Mouse (Mus musculus): ENCODE data around the gene Rab23. TPM values are rescaled to one million over a fixed set of nuclear protein-coding genes. Genes with fewer than 3 reads are reported as not detected.
"Not testable (repeated sequence)": the region's sequence is repeated elsewhere in the genome, so short reads cannot be mapped to it uniquely, and the experiment has no call there.

The Rab23 gene
- polyA plus RNA-seq, 1 experiment from 2014 or later, result 30.0 TPM

- no peak overlapping the region for H3K4me3 ChIP-seq (ENCODE audit: low read length)
These were observed 23.2 kb downstream of the Rab23 start for GRCm38 (mm10) chr1:33742903-33743302.

DNA sequence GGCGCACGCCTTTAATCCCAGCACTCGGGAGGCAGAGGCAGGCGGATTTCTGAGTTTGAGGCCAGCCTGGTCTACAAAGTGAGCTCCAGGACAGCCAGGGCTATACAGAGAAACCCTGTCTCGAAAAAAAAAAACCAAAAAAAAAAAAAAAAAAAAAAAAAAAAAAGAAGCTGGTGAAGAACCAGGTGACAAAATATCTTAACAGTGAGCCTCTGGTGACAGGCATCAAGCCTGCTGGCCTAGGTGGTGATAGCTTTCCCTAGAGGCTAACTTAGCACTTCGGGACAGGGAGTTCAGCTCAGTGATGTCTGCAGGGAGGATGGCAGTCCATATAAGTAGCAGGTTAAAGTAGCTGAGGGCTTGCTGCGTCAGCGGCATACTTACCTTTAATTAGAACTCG lies 25.1 kb downstream of the Rab23 start:
- not testable (repeated sequence) for H3K9me3 ChIP-seq (ENCODE audit: control insufficient read depth, low read length); ATAC-seq; H3K36me3 ChIP-seq (ENCODE audit: control insufficient read depth, insufficient read depth, low read length); H3K27ac ChIP-seq (ENCODE audit: low read depth, low read length); H3K4me3 ChIP-seq (ENCODE audit: low read length); H3K9ac ChIP-seq (ENCODE audit: low read depth, low read length); H3K4me2 ChIP-seq (ENCODE audit: low read length); H3K27me3 ChIP-seq (replicated peaks; ENCODE audit: control insufficient read depth, insufficient read depth, low read length); H3K4me1 ChIP-seq (ENCODE audit: control insufficient read depth, insufficient read depth, low read depth, low read length)
- WGBS, result 96% methylated on average over 9 of the region's 9 CpGs

More at GRCm38 (mm10) chr1:33742903-33743302, 23.2 kb downstream of the Rab23 start:
- Histone ChIP-seq H3K27me3 (replicated peaks; ENCODE audit: control insufficient read depth, insufficient read depth, low read length) (no peaks in the 10 kb centered on the region), H3K9me3 (ENCODE audit: control insufficient read depth, low read length) (no peaks in the 10 kb centered on the region), H3K4me1 (ENCODE audit: control insufficient read depth, insufficient read depth, low read depth, low read length) (no peaks in the 10 kb centered on the region), H3K4me2 (ENCODE audit: low read length) (no peak overlapping the region), H3K36me3 (ENCODE audit: control insufficient read depth, insufficient read depth, low read length) (peaks cover 10% of the 10 kb centered on the region), H3K27ac (ENCODE audit: low read depth, low read length) (no peak overlapping the region), H3K9ac (ENCODE audit: low read depth, low read length) (no peak overlapping the region)
- ATAC-seq, result no peak
- WGBS, result 26% methylated on average over 8 of the region's 8 CpGs

DNA sequence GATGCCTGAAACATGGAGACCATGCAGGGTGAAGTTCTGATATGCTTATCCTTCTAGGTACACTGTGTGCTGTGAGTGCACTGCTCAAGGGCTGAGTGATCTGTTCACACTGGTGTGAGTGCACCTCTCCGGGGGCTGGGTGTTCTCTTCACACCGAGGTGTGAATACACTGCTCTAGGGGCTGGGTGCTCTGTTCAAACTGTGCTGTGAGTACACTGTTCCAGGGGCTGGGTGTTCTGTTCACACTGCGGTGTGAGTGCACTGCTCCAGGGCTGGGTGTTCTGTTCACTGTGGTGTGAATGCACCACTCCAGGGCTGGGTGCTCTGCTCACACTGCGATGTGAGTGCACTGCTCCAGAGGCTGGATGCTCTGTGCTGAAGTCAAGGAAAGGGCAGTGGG lies 26.2 kb downstream of the Rab23 start:
- Histone ChIP-seq H3K4me3 (ENCODE audit: low read length) (no peak overlapping the region), H3K36me3 (ENCODE audit: control insufficient read depth, insufficient read depth, low read length) (peaks cover under 1% of the 10 kb centered on the region; the same call in 1 of the 2 replicates), H3K4me1 (ENCODE audit: control insufficient read depth, insufficient read depth, low read depth, low read length) (no peaks in the 10 kb centered on the region), H3K27ac (ENCODE audit: low read depth, low read length) (no peak overlapping the region), H3K27me3 (replicated peaks; ENCODE audit: control insufficient read depth, insufficient read depth, low read length) (no peaks in the 10 kb centered on the region), H3K4me2 (ENCODE audit: low read length) (no peak overlapping the region), H3K9ac (ENCODE audit: low read depth, low read length) (no peak overlapping the region), H3K9me3 (ENCODE audit: control insufficient read depth, low read length) (no peaks in the 10 kb centered on the region)
- ATAC-seq, result peak; percentile 28; the same call in 1 of the 2 replicates
- 96% methylated on average over 4 of the region's 4 CpGs for WGBS

GRCm38 (mm10) chr1:33749109-33749508 lies 29.4 kb downstream of the Rab23 start:
- no peak overlapping the region for H3K9ac ChIP-seq (ENCODE audit: low read depth, low read length)
- H3K4me2 ChIP-seq (ENCODE audit: low read length), result no peak overlapping the region
- no peaks in the 10 kb centered on the region for H3K36me3 ChIP-seq (ENCODE audit: control insufficient read depth, insufficient read depth, low read length)
- no peaks in the 10 kb centered on the region for H3K9me3 ChIP-seq (ENCODE audit: control insufficient read depth, low read length)
- no peaks in the 10 kb centered on the region for H3K27me3 ChIP-seq (replicated peaks; ENCODE audit: control insufficient read depth, insufficient read depth, low read length)
- no peaks in the 10 kb centered on the region for H3K4me1 ChIP-seq (ENCODE audit: control insufficient read depth, insufficient read depth, low read depth, low read length)
- 98% methylated on average over 11 of the region's 11 CpGs for WGBS
- no peak for ATAC-seq
- H3K4me3 ChIP-seq (ENCODE audit: low read length), result no peak overlapping the region
- H3K27ac ChIP-seq (ENCODE audit: low read depth, low read length), result no peak overlapping the region

DNA sequence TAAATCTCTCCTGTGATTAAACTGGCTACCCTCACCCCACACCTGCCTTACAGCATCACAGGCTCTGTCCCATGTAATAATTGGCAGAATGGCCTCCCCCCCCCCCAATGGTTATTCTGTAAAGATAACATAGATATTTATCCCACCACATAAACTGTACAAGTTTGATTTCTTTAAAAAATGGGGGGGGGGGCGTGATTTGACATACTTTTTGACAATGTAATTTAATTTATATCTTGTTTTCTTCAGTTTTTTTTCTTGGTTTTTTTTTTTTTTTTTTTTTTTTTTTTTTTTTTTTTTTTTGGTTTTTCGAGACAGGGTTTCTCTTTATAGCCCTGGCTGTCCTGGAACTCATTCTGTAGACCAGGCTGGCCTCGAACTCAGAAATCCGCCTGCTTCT lies 30.0 kb downstream of the Rab23 start:
- ATAC-seq, result not testable (repeated sequence)

GRCm38 (mm10) chr1:33751283-33751682 lies 31.6 kb downstream of the Rab23 start:
- H3K36me3 ChIP-seq (ENCODE audit: control insufficient read depth, insufficient read depth, low read length), result no peaks in the 10 kb centered on the region
- H3K4me1 ChIP-seq (ENCODE audit: control insufficient read depth, insufficient read depth, low read depth, low read length), result no peaks in the 10 kb centered on the region; the same call in 1 of the 2 replicates
- 62% methylated on average over 10 of the region's 10 CpGs for WGBS
- H3K9me3 ChIP-seq (ENCODE audit: control insufficient read depth, low read length), result no peaks in the 10 kb centered on the region
- H3K9ac ChIP-seq (ENCODE audit: low read depth, low read length), result no peak overlapping the region
- no peak overlapping the region for H3K27ac ChIP-seq (ENCODE audit: low read depth, low read length)
- ATAC-seq, result peak; percentile 80
- no peaks in the 10 kb centered on the region for H3K27me3 ChIP-seq (replicated peaks; ENCODE audit: control insufficient read depth, insufficient read depth, low read length)
- no peak overlapping the region for H3K4me3 ChIP-seq (ENCODE audit: low read length)
- no peak overlapping the region for H3K4me2 ChIP-seq (ENCODE audit: low read length)

More for the DNA sequence above, 30.0 kb downstream of the Rab23 start:
- not testable (repeated sequence) for H3K27me3 ChIP-seq (replicated peaks; ENCODE audit: control insufficient read depth, insufficient read depth, low read length); H3K27ac ChIP-seq (ENCODE audit: low read depth, low read length); H3K4me3 ChIP-seq (ENCODE audit: low read length); H3K4me2 ChIP-seq (ENCODE audit: low read length); H3K9me3 ChIP-seq (ENCODE audit: control insufficient read depth, low read length); H3K36me3 ChIP-seq (ENCODE audit: control insufficient read depth, insufficient read depth, low read length); H3K9ac ChIP-seq (ENCODE audit: low read depth, low read length); H3K4me1 ChIP-seq (ENCODE audit: control insufficient read depth, insufficient read depth, low read depth, low read length)
- WGBS, result 91% methylated on average over 3 of the region's 4 CpGs

DNA sequence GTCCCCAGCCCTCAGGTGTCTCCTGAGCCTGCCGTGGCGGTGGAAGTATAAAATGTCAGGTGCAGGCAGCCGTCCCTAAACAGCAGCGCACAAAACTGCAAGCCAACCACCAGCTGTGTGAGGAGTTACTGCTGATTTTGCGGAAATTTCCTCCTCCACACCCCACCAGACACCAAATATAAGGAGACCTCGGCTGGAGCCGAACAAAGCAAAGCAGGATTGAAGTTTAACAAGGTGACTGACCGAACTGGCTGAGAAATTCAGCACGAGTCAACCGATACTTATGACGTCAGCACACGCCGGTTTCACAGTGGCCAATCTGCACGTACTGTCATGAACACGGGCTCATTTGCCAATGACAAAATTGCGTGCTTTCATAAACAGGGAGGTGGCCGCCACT lies 34.4 kb downstream of the Rab23 start:
- ATAC-seq, result no peak
- H3K36me3 ChIP-seq (ENCODE audit: control insufficient read depth, insufficient read depth, low read length), result no peaks in the 10 kb centered on the region
- no peak overlapping the region for H3K9ac ChIP-seq (ENCODE audit: low read depth, low read length)
- no peaks in the 10 kb centered on the region for H3K9me3 ChIP-seq (ENCODE audit: control insufficient read depth, low read length)
- no peaks in the 10 kb centered on the region for H3K27me3 ChIP-seq (replicated peaks; ENCODE audit: control insufficient read depth, insufficient read depth, low read length)
- H3K4me2 ChIP-seq (ENCODE audit: low read length), result no peak overlapping the region
- WGBS, result 89% methylated on average over 17 of the region's 17 CpGs
- H3K4me1 ChIP-seq (ENCODE audit: control insufficient read depth, insufficient read depth, low read depth, low read length), result peaks cover 6% of the 10 kb centered on the region
- no peak overlapping the region for H3K27ac ChIP-seq (ENCODE audit: low read depth, low read length)
- no peak overlapping the region for H3K4me3 ChIP-seq (ENCODE audit: low read length)

DNA sequence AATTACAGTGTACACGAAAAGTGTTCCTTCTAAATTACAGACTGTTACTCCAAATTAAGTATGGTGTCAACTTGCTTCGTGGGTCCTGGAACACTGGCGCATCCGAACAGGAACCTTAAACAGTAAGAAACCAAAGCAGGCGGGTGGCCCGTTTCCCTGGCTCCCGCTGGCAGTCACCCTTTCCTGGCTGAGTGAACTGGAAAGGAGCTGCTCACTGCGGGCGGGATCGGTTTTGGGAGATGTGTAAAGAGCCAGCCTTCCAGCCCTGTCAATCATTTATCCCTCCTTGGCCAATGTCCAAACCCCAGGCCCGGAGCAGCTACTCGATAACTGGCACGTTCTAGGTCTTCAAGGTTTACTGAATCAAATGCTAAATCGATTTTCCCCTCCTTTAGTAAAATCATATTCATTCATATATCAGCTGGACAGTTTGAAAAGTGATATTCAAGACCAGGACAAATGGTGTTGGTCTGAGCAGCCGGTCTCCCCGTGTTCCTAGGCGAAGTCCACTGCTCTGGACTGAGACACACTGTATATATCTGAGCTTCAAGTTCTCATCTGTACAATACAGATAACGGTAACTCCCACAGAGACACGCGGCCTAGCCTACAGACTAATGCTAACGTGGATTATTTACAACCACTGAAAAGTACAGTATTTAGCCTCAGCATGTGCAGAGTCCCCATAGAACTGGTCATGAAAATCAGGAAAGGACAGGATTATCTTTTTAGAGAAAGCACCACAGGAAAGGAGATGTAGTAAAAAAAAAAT lies 35.5 kb downstream of the Rab23 start:
- no peak overlapping the region for H3K4me3 ChIP-seq (ENCODE audit: low read length)
- ATAC-seq, result no peak
- peaks cover under 1% of the 10 kb centered on the region; the same call in 1 of the 2 replicates for H3K36me3 ChIP-seq (ENCODE audit: control insufficient read depth, insufficient read depth, low read length)
- 76% methylated on average over 21 of the region's 21 CpGs for WGBS
- no peak overlapping the region for H3K9ac ChIP-seq (ENCODE audit: low read depth, low read length)
- no peak overlapping the region for H3K4me2 ChIP-seq (ENCODE audit: low read length)
- H3K27ac ChIP-seq (ENCODE audit: low read depth, low read length), result no peak overlapping the region
- H3K4me1 ChIP-seq (ENCODE audit: control insufficient read depth, insufficient read depth, low read depth, low read length), result peaks cover 6% of the 10 kb centered on the region
- H3K9me3 ChIP-seq (ENCODE audit: control insufficient read depth, low read length), result no peaks in the 10 kb centered on the region
- no peaks in the 10 kb centered on the region for H3K27me3 ChIP-seq (replicated peaks; ENCODE audit: control insufficient read depth, insufficient read depth, low read length)

GRCm38 (mm10) chr1:33755799-33756198 lies 36.1 kb downstream of the Rab23 start:
- Histone ChIP-seq H3K27ac (ENCODE audit: low read depth, low read length) (no peak overlapping the region), H3K9ac (ENCODE audit: low read depth, low read length) (no peak overlapping the region), H3K4me3 (ENCODE audit: low read length) (no peak overlapping the region), H3K4me1 (ENCODE audit: control insufficient read depth, insufficient read depth, low read depth, low read length) (peaks cover 6% of the 10 kb centered on the region), H3K9me3 (ENCODE audit: control insufficient read depth, low read length) (no peaks in the 10 kb centered on the region), H3K36me3 (ENCODE audit: control insufficient read depth, insufficient read depth, low read length) (peaks cover 5% of the 10 kb centered on the region; the same call in 1 of the 2 replicates), H3K4me2 (ENCODE audit: low read length) (no peak overlapping the region; the same call in 1 of the 2 replicates), H3K27me3 (replicated peaks; ENCODE audit: control insufficient read depth, insufficient read depth, low read length) (no peaks in the 10 kb centered on the region)
- WGBS, result 74% methylated on average over 7 of the region's 7 CpGs
- ATAC-seq, result no peak
